Mouse (Mus musculus) large intestine, adult 2 months (tissue): ENCODE results near the gene Vamp5. TPM values are rescaled to one million over a fixed set of nuclear protein-coding genes. Genes with fewer than 3 reads are reported as not detected.

ENCODE experiments used
- DNase-seq: peaks from one replicate; pipeline ENCODE4 v3.0.0-alpha.2; 2012; ENCODE audit warnings: low read depth, low spot score
- WGBS: fragments of 180-500 bp; shearing (Covaris S2); methylation state at CpG from one replicate; pipeline ENCODE4 v1.1.7; 2018; 5-methylcytosine and 5-hydroxymethylcytosine counted together
- polyA plus RNA-seq: library from polyadenylated mRNA; depleted of rRNA; stranded (reverse); fragments of >200 nt; gene quantifications from 2 replicates; pipeline ENCODE4 v1.2.3, GENCODE M21; 2012

The Vamp5 gene
- polyA plus RNA-seq, 1 experiment = 19.3 TPM

GRCm38 (mm10) chr6:72370091-72370490 lies 10.2 kb downstream of the Vamp5 start:
- WGBS = 78% methylated on average over 12 of the region's 12 CpGs
- no peak for DNase-seq

GRCm38 (mm10) chr6:72369557-72369956 lies 10.7 kb downstream of the Vamp5 start:
- no peak for DNase-seq
- WGBS = 84% methylated on average over 4 of the region's 4 CpGs

GRCm38 (mm10) chr6:72367460-72367974 lies 12.8 kb downstream of the Vamp5 start:
- no peak for DNase-seq
- 74% methylated on average over 4 of the region's 4 CpGs for WGBS

GRCm38 (mm10) chr6:72366844-72367443 lies 13.3 kb downstream of the Vamp5 start, which contains the start of gene Rnf181:
TSS of gene Rnf181 (minus strand) at chr6:72366956.
- WGBS = 78% methylated on average over 4 of the region's 4 CpGs
- no peak for DNase-seq

GRCm38 (mm10) chr6:72366304-72366703 lies 14.0 kb downstream of the Vamp5 start:
- WGBS = 38% methylated on average over 3 of the region's 3 CpGs
- no peak for DNase-seq

GRCm38 (mm10) chr6:72364985-72365384 lies 15.3 kb downstream of the Vamp5 start:
- no peak for DNase-seq

GRCm38 (mm10) chr6:72364009-72364408 lies 16.3 kb downstream of the Vamp5 start:
- DNase-seq = no peak
- 55% methylated on average over 7 of the region's 7 CpGs for WGBS

More at GRCm38 (mm10) chr6:72364985-72365384, 15.3 kb downstream of the Vamp5 start:
- WGBS = 39% methylated on average over 6 of the region's 6 CpGs

- peak; percentile 99 for DNase-seq
- WGBS = under 1% methylated on average over 42 of the region's 42 CpGs
These were observed 17.9 kb downstream of the Vamp5 start for GRCm38 (mm10) chr6:72362132-72363028.

- WGBS = 27% methylated on average over 5 of the region's 5 CpGs
- no peak for DNase-seq
These were observed 19.1 kb downstream of the Vamp5 start for GRCm38 (mm10) chr6:72361121-72361551.

- no peak for DNase-seq
- 63% methylated on average over 7 of the region's 7 CpGs for WGBS
These were observed 19.7 kb downstream of the Vamp5 start for GRCm38 (mm10) chr6:72360599-72360935.

- no peak for DNase-seq
- 78% methylated on average over 11 of the region's 11 CpGs for WGBS
These were observed 20.2 kb downstream of the Vamp5 start for GRCm38 (mm10) chr6:72359891-72360598.

- 70% methylated on average over 2 of the region's 2 CpGs for WGBS
- no peak for DNase-seq
These were observed 20.9 kb downstream of the Vamp5 start for GRCm38 (mm10) chr6:72359343-72359742.

- DNase-seq = no peak
- WGBS = 85% methylated on average over 10 of the region's 10 CpGs
These were observed 22.0 kb downstream of the Vamp5 start for GRCm38 (mm10) chr6:72358086-72358764.

- no peak for DNase-seq
- 42% methylated on average over 5 of the region's 5 CpGs for WGBS
These were observed 22.8 kb downstream of the Vamp5 start for GRCm38 (mm10) chr6:72357164-72358079.

- WGBS = 64% methylated on average over 8 of the region's 8 CpGs
- no peak for DNase-seq
These were observed 24.2 kb downstream of the Vamp5 start for GRCm38 (mm10) chr6:72356001-72356532.

GRCm38 (mm10) chr6:72355066-72355911 lies 25.0 kb downstream of the Vamp5 start, which contains the start of gene Tmem150a:
TSS of gene Tmem150a (plus strand) at chr6:72355447.
- DNase-seq = no peak
- WGBS = under 1% methylated on average over 70 of the region's 71 CpGs

GRCm38 (mm10) chr6:72354025-72354424 lies 26.2 kb downstream of the Vamp5 start:
- DNase-seq = no peak
- WGBS = 63% methylated on average over 1 of the region's 1 CpGs
